Mouse (Mus musculus) layer of hippocampus, adult 11-12 months (tissue): ENCODE data around the gene Smarcd2.
"Not testable (repeated sequence)": the region's sequence is repeated elsewhere in the genome, so short reads cannot be mapped to it uniquely, and the experiment has no call there.

Experiments
- DNase-seq: peaks from one replicate; pipeline ENCODE4 v3.0.0; 2022; ENCODE audit warnings: low spot score

The Smarcd2 gene

GRCm38 (mm10) chr11:106233978-106234377 lies 38.8 kb downstream of the Smarcd2 start:
- not testable (repeated sequence) for DNase-seq

GRCm38 (mm10) chr11:106220603-106221002 lies 52.2 kb downstream of the Smarcd2 start:
- no peak for DNase-seq

- DNase-seq: peak; percentile 93
Measured at GRCm38 (mm10) chr11:106216730-106217490, 55.9 kb downstream of the Smarcd2 start, which contains the start of gene Ddx42. Ddx42 (plus strand) TSS chr11:106216926.

GRCm38 (mm10) chr11:106215927-106216729 lies 56.6 kb downstream of the Smarcd2 start, which contains the start of gene Ccdc47:
Ccdc47 (minus strand) TSS chr11:106216344.
- DNase-seq: peak; percentile 97

- no peak for DNase-seq
Measured at GRCm38 (mm10) chr11:106215450-106215859, 57.3 kb downstream of the Smarcd2 start.

GRCm38 (mm10) chr11:106214856-106215255 lies 57.9 kb downstream of the Smarcd2 start:
- DNase-seq: no peak
